Mouse (Mus musculus) CH12.LX (cell line): ENCODE data around the gene Tti1. TPM values are rescaled to one million over a fixed set of nuclear protein-coding genes. Genes with fewer than 3 reads are reported as not detected.

Source experiments
- DNase-seq: peaks from one replicate; pipeline ENCODE4 v3.0.0-alpha.2; 2013; ENCODE audit errors: extremely low read depth
- H3K27ac ChIP-seq: 2 replicates; pipeline ENCODE4 v1.5.1; 2012; ENCODE audit warnings: low read depth, mild to moderate bottlenecking, control low read depth, moderate library complexity; ENCODE audit not compliant: insufficient read depth
- H3K27me3 ChIP-seq: replicated peaks from 2 replicates; pipeline ENCODE3; 2012; ENCODE audit warnings: inconsistent platforms
- H3K36me3 ChIP-seq, 2 experiments: replicated peaks in 1 of 2; 2 replicates each; pipeline versions ENCODE3 to v1.6.1; 2012; ENCODE audit warnings: inconsistent platforms in 1 of 2, low read length in 1 of 2, mild to moderate bottlenecking in 1 of 2, mixed read lengths in 1 of 2, moderate library complexity in 1 of 2; ENCODE audit not compliant: control insufficient read depth in 1 of 2, insufficient read depth in 1 of 2
- H3K4me1 ChIP-seq, 2 experiments: 2 replicates each; pipeline ENCODE4 v1.6.1; 2012; ENCODE audit warnings: inconsistent platforms in 1 of 2, moderate library complexity in 1 of 2; ENCODE audit not compliant: insufficient read depth in 2 of 2, control insufficient read depth in 1 of 2
- H3K4me2 ChIP-seq: 2 replicates; pipeline ENCODE4 v1.6.1; 2012; ENCODE audit warnings: low read depth, mild to moderate bottlenecking, control low read depth; ENCODE audit not compliant: poor library complexity, insufficient read depth, severe bottlenecking
- H3K4me3 ChIP-seq, 3 experiments: fragments of 150-350 bp in 1 of 3; sonication (generic) in 1 of 3; replicated peaks in 1 of 3; 2 replicates each; pipeline versions ENCODE3 to v1.5.1; 2011 to 2012; ENCODE audit warnings: low read depth in 2 of 3, low read length in 2 of 3, mild to moderate bottlenecking in 2 of 3, moderate library complexity in 2 of 3, control low read depth in 1 of 3, improper control_type of control experiment in 1 of 3, inconsistent platforms in 1 of 3, mixed read lengths in 1 of 3; ENCODE audit not compliant: poor library complexity in 1 of 3
- H3K79me2 ChIP-seq: replicated peaks from 2 replicates; pipeline ENCODE4 v1.6.1; 2012; ENCODE audit warnings: mild to moderate bottlenecking, moderate library complexity; ENCODE audit not compliant: control insufficient read depth, poor library complexity, insufficient read depth, severe bottlenecking; ENCODE audit errors: extremely low read depth
- H3K9ac ChIP-seq: 2 replicates; pipeline ENCODE4 v1.6.1; 2012; ENCODE audit warnings: low read depth, mild to moderate bottlenecking, control low read depth, moderate library complexity; ENCODE audit not compliant: insufficient read depth
- H3K9me3 ChIP-seq: replicated peaks from 2 replicates; pipeline ENCODE3; 2012; ENCODE audit warnings: low read length, inconsistent platforms, mixed read lengths
- CHD2 ChIP-seq: IDR thresholded peaks from 2 replicates; pipeline ENCODE4 v1.6.1; 2011; ENCODE audit warnings: low read length, improper control_type of control experiment
- GABPA ChIP-seq: IDR thresholded peaks from 2 replicates; pipeline ENCODE4 v1.6.1; 2012; ENCODE audit warnings: low read depth, low read length, improper control_type of control experiment, inconsistent platforms; ENCODE audit not compliant: insufficient replicate concordance
- JUND ChIP-seq: conservative IDR thresholded peaks from 2 replicates; pipeline ENCODE4 v1.6.1; 2011; ENCODE audit warnings: low read depth, low read length, improper control_type of control experiment
- MAZ ChIP-seq: IDR thresholded peaks from 2 replicates; pipeline ENCODE4 v1.6.1; 2012; ENCODE audit warnings: low read depth, mild to moderate bottlenecking, inconsistent platforms, low read length, improper control_type of control experiment, moderate library complexity
- NELFE ChIP-seq: IDR thresholded peaks from 2 replicates; pipeline ENCODE4 v1.6.1; 2011; ENCODE audit warnings: low read depth, low read length, improper control_type of control experiment
- POLR2AphosphoS2 ChIP-seq: IDR thresholded peaks from 2 replicates; pipeline ENCODE4 v1.6.1; 2011; ENCODE audit warnings: low read depth, low read length, improper control_type of control experiment
- SIN3A ChIP-seq: IDR thresholded peaks from 2 replicates; pipeline ENCODE4 v1.6.1; 2012; ENCODE audit warnings: low read length, improper control_type of control experiment, inconsistent platforms
- SMC3 ChIP-seq: IDR thresholded peaks from 2 replicates; pipeline ENCODE4 v1.6.1; 2011; ENCODE audit warnings: low read depth, low read length, improper control_type of control experiment
- TBP ChIP-seq: conservative IDR thresholded peaks from 2 replicates; pipeline ENCODE4 v1.6.1; 2011; ENCODE audit warnings: low read depth, low read length, improper control_type of control experiment
- ZNF384 ChIP-seq: IDR thresholded peaks from 2 replicates; pipeline ENCODE4 v1.6.1; 2012; ENCODE audit warnings: low read depth, low read length, improper control_type of control experiment, inconsistent platforms
- dilution Hi-C: fragments of 300-500 bp; cut with MboI; formaldehyde crosslinking; loops from 2 replicates; pipeline ENCODE4 v1.14.3; 2020; ENCODE audit warnings: low sequenced_read_pairs; ENCODE audit not compliant: extremely low pct_unique_long_range_greater_than_20kb, extremely low pct_ligation_motif_present
- in situ Hi-C: fragments of 300-500 bp; cut with MboI; formaldehyde crosslinking; loops from 3 replicates; pipeline ENCODE4 v1.14.3; 2019; ENCODE audit warnings: low sequenced_read_pairs, low pct_ligation_motif_present, low pct_unique_long_range_greater_than_20kb, mixed read lengths
- polyA plus RNA-seq: library from polyadenylated mRNA; unstranded; fragments of >175 nt; gene quantifications from 2 replicates; pipeline ENCODE4 v1.2.1, GENCODE M21; 2012; ENCODE audit warnings: low read depth; ENCODE audit not compliant: insufficient read length
- total RNA-seq, 2 experiments: library from RNA; depleted of rRNA; stranded (reverse); fragments of 300-350 nt in 1 of 2; fragments of >200 nt in 1 of 2; gene quantifications; 2 replicates each; pipeline ENCODE4 v1.2.3; 2012 to 2014

The Tti1 gene
- total and polyA plus RNA-seq, 3 experiments: 19.7 to 27.2 (median 19.8) TPM

GRCm38 (mm10) chr2:157970669-157971068 is 57.6 kb downstream of the Tti1 start:
- Histone ChIP-seq H3K4me3 (no peak overlapping the region), H3K4me2 (no peak overlapping the region), H3K27me3 (peaks cover 19% of the 10 kb centered on the region), H3K36me3 (no peaks in the 10 kb centered on the region), H3K79me2 (no peaks in the 10 kb centered on the region), H3K9ac (no peak overlapping the region), H3K27ac (no peak overlapping the region), H3K9me3 (no peaks in the 10 kb centered on the region), H3K4me1 (no peaks in the 10 kb centered on the region)
- dilution Hi-C loops: no loop called here
- TF ChIP-seq SIN3A: no peak
- TF ChIP-seq MAZ: no peak
- TF ChIP-seq TBP: no peak
- TF ChIP-seq POLR2AphosphoS2: no peak
- no peak for TF ChIP-seq SMC3
- TF ChIP-seq ZNF384: no peak
- no peak for TF ChIP-seq JUND
- no peak for TF ChIP-seq NELFE
- peak; percentile 20 for DNase-seq
- in situ Hi-C loops: no loop called here

GRCm38 (mm10) chr2:157970124-157970523 is 58.1 kb downstream of the Tti1 start:
- Histone ChIP-seq H3K9me3 (no peaks in the 10 kb centered on the region), H3K27ac (no peak overlapping the region), H3K36me3 (no peaks in the 10 kb centered on the region), H3K4me1 (no peaks in the 10 kb centered on the region), H3K4me3 (no peak overlapping the region), H3K9ac (no peak overlapping the region), H3K27me3 (peaks cover 20% of the 10 kb centered on the region), H3K4me2 (no peak overlapping the region), H3K79me2 (no peaks in the 10 kb centered on the region)
- dilution Hi-C loops: no loop called here
- no peak for TF ChIP-seq CHD2
- DNase-seq: no peak
- in situ Hi-C loops: no loop called here

GRCm38 (mm10) chr2:157967856-157968255 is 60.4 kb downstream of the Tti1 start:
- Histone ChIP-seq H3K4me1 (no peaks in the 10 kb centered on the region), H3K9me3 (no peaks in the 10 kb centered on the region), H3K4me3 (no peak overlapping the region), H3K9ac (no peak overlapping the region), H3K79me2 (no peaks in the 10 kb centered on the region), H3K36me3 (no peaks in the 10 kb centered on the region), H3K27me3 (peaks cover 14% of the 10 kb centered on the region), H3K27ac (no peak overlapping the region), H3K4me2 (no peak overlapping the region)
- dilution Hi-C loops: no loop called here
- DNase-seq: no peak
- no peak for TF ChIP-seq GABPA
- no peak for TF ChIP-seq CHD2
- in situ Hi-C loops: no loop called here
